Mouse (Mus musculus) layer of hippocampus, postnatal 14 days (tissue): ENCODE results near the gene Defb10. TPM values are rescaled to one million over a fixed set of nuclear protein-coding genes. Genes with fewer than 3 reads are reported as not detected.
"Not testable (repeated sequence)": the region's sequence is repeated elsewhere in the genome, so short reads cannot be mapped to it uniquely, and the experiment has no call there.

Source experiments
- DNase-seq, 2 experiments: peaks; one replicate each; pipeline ENCODE4 v3.0.0; 2021 to 2022; ENCODE audit warnings: low spot score in 2 of 2, mixed read lengths in 1 of 2
- long read RNA-seq, 2 experiments: library from polyadenylated mRNA; stranded (forward); transcript quantifications; one replicate each; pipeline ENCODE4 v2.0.0; 2021
- total RNA-seq, 2 experiments: library from RNA; stranded (reverse); gene quantifications; 2 replicates each; pipeline ENCODE4 v1.2.3; 2021

The Defb10 gene
- total RNA-seq: not detected
- long read RNA-seq, experiment 1: 0 reads
- long read RNA-seq, experiment 2: 0 reads

GRCm38 (mm10) chr8:21858586-21858985 lies at the start of gene Defb10:
TSS of gene Defb10 (plus strand) at chr8:21858901.
- not testable (repeated sequence) for DNase-seq

GRCm38 (mm10) chr8:21885321-21885720 lies 26.6 kb downstream of the Defb10 start, which contains the start of gene Defb9:
TSS of gene Defb9 (minus strand) at chr8:21885421.
- DNase-seq: not testable (repeated sequence)

GRCm38 (mm10) chr8:21906290-21906689 lies 47.6 kb downstream of the Defb10 start, which contains the start of gene Defb11:
TSS of gene Defb11 (minus strand) at chr8:21906412.
- DNase-seq: not testable (repeated sequence)

Other genes with a start within 250 kb of the Defb10 start
- not detected for gene Defa26, start 240.7 kb upstream of the Defb10 start, total RNA-seq
- gene Defa17, start 203.1 kb upstream of the Defb10 start, total RNA-seq: not detected
- gene Defa34, start 193.1 kb upstream of the Defb10 start, total RNA-seq: not detected
- gene AY761184, start 155.3 kb upstream of the Defb10 start, total RNA-seq: not detected
- gene Defa24, start 124.4 kb upstream of the Defb10 start, total RNA-seq: not detected
- not detected for gene Defb50, start 35.4 kb upstream of the Defb10 start, total RNA-seq
- not detected for gene Defb2, start 19.0 kb upstream of the Defb10 start, total RNA-seq
- not detected for gene Defb9, start 26.5 kb downstream of the Defb10 start, total RNA-seq
- 1 to 10 TPM in 1 of 2 experiments, not detected in 1; 6.9 TPM for gene Defb11, start 47.5 kb downstream of the Defb10 start, total RNA-seq
- not detected for gene Defb15, start 73.8 kb downstream of the Defb10 start, total RNA-seq
- not detected for gene Defb35, start 79.5 kb downstream of the Defb10 start, total RNA-seq
- not detected for gene Defb13, start 87.9 kb downstream of the Defb10 start, total RNA-seq
- not detected for gene Fam90a1a, start 99.8 kb downstream of the Defb10 start, total RNA-seq
- gene Ccdc70, start 110.9 kb downstream of the Defb10 start, total RNA-seq: not detected
- 1 to 10 TPM; 4.7 to 5.0 TPM for gene Atp7b, start 201.4 kb downstream of the Defb10 start, total RNA-seq
- 10 to 100 TPM; 28.4 to 34.9 TPM for gene Alg11, start 201.8 kb downstream of the Defb10 start, total RNA-seq